Mouse (Mus musculus): ENCODE data around the gene Rce1. TPM values are rescaled to one million over a fixed set of nuclear protein-coding genes. Genes with fewer than 3 reads are reported as not detected.

The Rce1 gene
- total and polyA plus RNA-seq, 3 experiments, result 32.9 to 52.1 (median 45.3) TPM

- in situ Hi-C loops (cut with MboI; ENCODE audit: low pct_ligation_motif_present, low pct_unique_long_range_greater_than_20kb, low sequenced_read_pairs), result no loop called here
- Histone ChIP-seq H3K9ac (ENCODE audit: insufficient read depth, low read depth) (no peak overlapping the region), H3K9me3 (replicated peaks; ENCODE audit: low read length) (no peaks in the 10 kb centered on the region), H3K27ac (ENCODE audit: insufficient read depth, low read depth) (no peak overlapping the region), H3K79me2 (replicated peaks; ENCODE audit: control insufficient read depth, extremely low read depth, insufficient read depth, poor library complexity, severe bottlenecking) (no peaks in the 10 kb centered on the region), H3K4me1 (ENCODE audit: control insufficient read depth in 1 of 2, insufficient read depth in 2 of 2) (peaks cover 3 to 17% of the 10 kb centered on the region in 2 experiments; a peak in 2 of 4 replicates), H3K36me3 (replicated peaks in 1 of 2; ENCODE audit: control insufficient read depth in 1 of 2, insufficient read depth in 1 of 2, low read length in 1 of 2) (peaks cover 9 to 61% of the 10 kb centered on the region in 2 experiments), H3K4me2 (ENCODE audit: insufficient read depth, low read depth, poor library complexity, severe bottlenecking) (no peak overlapping the region), H3K27me3 (replicated peaks) (no peaks in the 10 kb centered on the region), H3K4me3 (replicated peaks in 1 of 3; ENCODE audit: low read depth in 2 of 3, low read length in 2 of 3, poor library complexity in 1 of 3) (no peak overlapping the region)
- dilution Hi-C loops (cut with MboI; ENCODE audit: extremely low pct_ligation_motif_present, extremely low pct_unique_long_range_greater_than_20kb, low sequenced_read_pairs), result no loop called here
- TF ChIP-seq MAX (IDR thresholded peaks at IDR 0.05; ENCODE audit: low read length) (no peak), MEF2A (IDR thresholded peaks at IDR 0.05; ENCODE audit: borderline replicate concordance, low read depth, low read length) (no peak), USF2 (conservative IDR thresholded peaks at IDR 0.05; ENCODE audit: low read depth, low read length) (no peak), CHD2 (IDR thresholded peaks at IDR 0.05; ENCODE audit: low read length) (no peak), ELF1 (IDR thresholded peaks at IDR 0.05; ENCODE audit: low read depth, low read length) (no peak), KAT2A (IDR thresholded peaks at IDR 0.05; ENCODE audit: insufficient replicate concordance, low read length) (no peak), RCOR1 (conservative IDR thresholded peaks at IDR 0.05; ENCODE audit: low read depth, low read length) (no peak), MAFK (IDR thresholded peaks at IDR 0.05; ENCODE audit: insufficient replicate concordance, low read length) (no peak), E2F4 (IDR thresholded peaks at IDR 0.05; ENCODE audit: insufficient replicate concordance, low read depth, low read length) (no peak), NELFE (IDR thresholded peaks at IDR 0.05; ENCODE audit: low read depth, low read length) (no peak)
- no peak for DNase-seq (ENCODE audit: extremely low read depth)
These were observed 8.9 kb downstream of the Rce1 start for GRCm38 (mm10) chr19:4616546-4616945.

- peak within 1 kb of the TSS; percentile 41 for H3K9ac ChIP-seq (ENCODE audit: insufficient read depth, low read depth)
- H3K79me2 ChIP-seq (replicated peaks; ENCODE audit: control insufficient read depth, extremely low read depth, insufficient read depth, poor library complexity, severe bottlenecking), result no peaks in the 10 kb centered on the region
- no peaks in the 10 kb centered on the region for H3K27me3 ChIP-seq (replicated peaks)
- in situ Hi-C loops (cut with MboI; ENCODE audit: low pct_ligation_motif_present, low pct_unique_long_range_greater_than_20kb, low sequenced_read_pairs), result no loop called here
- no peaks in the 10 kb centered on the region for H3K9me3 ChIP-seq (replicated peaks; ENCODE audit: low read length)
- H3K4me3 ChIP-seq (replicated peaks in 1 of 3; ENCODE audit: low read depth in 2 of 3, low read length in 2 of 3, poor library complexity in 1 of 3), result peak within 1 kb of the TSS; percentile 42 to 58 (median 52)
- no peak within 1 kb of the TSS for H3K27ac ChIP-seq (ENCODE audit: insufficient read depth, low read depth)
- H3K36me3 ChIP-seq (replicated peaks in 1 of 2; ENCODE audit: control insufficient read depth in 1 of 2, insufficient read depth in 1 of 2, low read length in 1 of 2), result peaks cover 0 to 55% of the 10 kb centered on the region in 2 experiments
- dilution Hi-C loops (cut with MboI; ENCODE audit: extremely low pct_ligation_motif_present, extremely low pct_unique_long_range_greater_than_20kb, low sequenced_read_pairs), result no loop called here
- peak; percentile 40 for DNase-seq (ENCODE audit: extremely low read depth)
- TF ChIP-seq BHLHE40 (IDR thresholded peaks at IDR 0.05; ENCODE audit: low read depth, low read length) (peak; percentile 72), MXI1 (IDR thresholded peaks at IDR 0.05; ENCODE audit: low read depth, low read length) (peak; percentile 86), SIN3A (IDR thresholded peaks at IDR 0.05; ENCODE audit: low read length) (no peak), POLR2A (IDR thresholded peaks at IDR 0.05; ENCODE audit: low read depth, low read length) (0 out of 2 replicates have a peak, but pooled peaks have one; percentile 32), UBTF (IDR thresholded peaks at IDR 0.05; ENCODE audit: low read depth, low read length) (0 out of 2 replicates have a peak, but pooled peaks have one; percentile 48), KAT2A (IDR thresholded peaks at IDR 0.05; ENCODE audit: insufficient replicate concordance, low read length) (no peak), JUN (IDR thresholded peaks at IDR 0.05; ENCODE audit: insufficient read depth, low read depth, low read length) (no peak), ZC3H11A (IDR thresholded peaks at IDR 0.05; ENCODE audit: low read depth, low read length) (no peak), CTCF (conservative IDR thresholded peaks at IDR 0.05 in 1 of 2, IDR thresholded peaks at IDR 0.05 in 1 of 2; ENCODE audit: low read depth in 2 of 2, low read length in 2 of 2) (peak in 1 of 2 experiments; percentile 5; a peak in 1 of 4 replicates)
- H3K4me2 ChIP-seq (ENCODE audit: insufficient read depth, low read depth, poor library complexity, severe bottlenecking), result peak within 1 kb of the TSS; percentile 78
- peaks cover 3 to 14% of the 10 kb centered on the region in 2 experiments; a peak in 2 of 4 replicates for H3K4me1 ChIP-seq (ENCODE audit: control insufficient read depth in 1 of 2, insufficient read depth in 2 of 2)
These were observed 10.0 kb downstream of the Rce1 start, which contains the start of gene Lrfn4 for GRCm38 (mm10) chr19:4615151-4616093. Lrfn4 (minus strand) TSS chr19:4615667.
